Mouse (Mus musculus): ENCODE data around the gene Smim24.

Gene Smim24

DNA sequence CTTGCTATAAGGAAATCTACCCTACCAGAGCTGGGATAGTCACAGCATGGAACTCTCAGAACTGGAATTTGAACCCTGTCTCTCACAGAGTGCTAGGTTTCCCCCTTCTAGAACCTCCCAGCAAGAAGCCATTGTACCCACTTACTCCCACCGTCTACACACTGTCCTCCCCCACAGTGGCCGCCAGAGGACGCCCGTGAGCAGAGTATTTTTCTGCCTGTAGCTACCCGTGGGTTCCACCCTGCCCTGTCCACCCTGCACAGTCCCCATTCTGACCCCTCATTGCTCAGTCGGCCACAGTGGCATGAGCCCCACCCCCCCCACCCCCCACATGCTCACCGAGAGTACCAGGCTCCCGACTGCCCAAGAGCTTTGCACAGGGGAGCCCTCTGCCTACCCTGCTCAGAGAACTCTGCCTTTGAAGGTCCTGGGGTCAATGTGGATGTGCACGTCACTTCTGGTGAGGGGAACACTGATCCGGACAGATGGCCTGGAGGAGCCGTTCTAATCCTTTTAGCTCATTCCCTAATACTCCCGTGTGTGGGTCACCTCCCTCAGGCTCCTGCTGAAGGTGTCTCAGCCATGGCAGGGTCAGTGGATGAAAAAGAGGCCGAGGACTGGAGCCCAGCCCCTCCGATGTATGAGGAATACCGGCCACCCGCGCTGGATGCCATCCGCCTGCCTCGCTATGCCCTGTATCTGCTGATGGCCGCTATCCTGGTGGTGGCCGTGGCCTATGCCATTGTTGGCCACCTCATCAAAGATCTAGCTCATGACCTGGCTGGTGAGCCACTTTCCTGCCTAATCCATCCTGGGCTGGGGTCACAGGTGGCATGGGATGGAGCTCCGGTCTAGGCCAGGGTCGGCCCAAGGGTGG lies 2.8 kb upstream of the Smim24 start:
- DNase-seq (ENCODE audit: extremely low read depth, insufficient read length, low spot score), result no peak

DNA sequence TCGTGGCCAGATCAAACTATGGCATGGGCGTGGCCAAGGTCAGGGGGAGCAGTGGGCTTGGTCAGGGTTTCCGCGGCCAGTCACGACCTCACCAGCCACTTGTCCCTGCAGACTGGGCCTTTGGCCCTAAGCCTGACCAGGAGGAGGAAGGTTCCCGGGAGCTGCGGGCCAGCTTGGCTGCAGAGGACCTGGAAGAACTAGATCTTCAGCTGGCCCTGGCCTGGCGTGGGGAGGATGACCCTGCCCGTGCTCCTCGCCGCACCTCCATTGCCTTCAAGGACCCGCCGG lies 2.2 kb upstream of the Smim24 start:
- DNase-seq (ENCODE audit: extremely low read depth, insufficient read length, low spot score), result no peak

DNA sequence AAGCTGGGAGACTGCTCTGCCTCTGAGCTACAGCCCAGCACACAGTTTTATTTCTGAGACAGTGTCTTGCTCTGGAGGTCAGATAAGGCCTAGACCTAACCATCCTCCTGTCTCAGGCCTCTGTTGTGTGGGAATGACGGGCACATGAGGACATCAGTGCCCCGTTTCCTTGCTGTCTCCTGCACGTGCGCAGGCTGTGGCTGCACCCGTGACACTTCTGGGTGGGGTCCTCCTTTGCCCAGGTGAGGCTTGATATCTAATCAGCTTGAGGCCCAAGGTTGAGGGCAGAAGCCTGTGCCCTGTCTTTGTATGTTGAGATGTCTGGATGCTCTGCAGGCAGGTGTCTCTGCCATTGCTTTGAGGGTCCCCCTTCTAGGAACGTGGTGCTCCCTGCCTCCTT lies 581 bp upstream of the Smim24 start:
- DNase-seq (ENCODE audit: extremely low read depth, insufficient read length, low spot score), result no peak

DNA sequence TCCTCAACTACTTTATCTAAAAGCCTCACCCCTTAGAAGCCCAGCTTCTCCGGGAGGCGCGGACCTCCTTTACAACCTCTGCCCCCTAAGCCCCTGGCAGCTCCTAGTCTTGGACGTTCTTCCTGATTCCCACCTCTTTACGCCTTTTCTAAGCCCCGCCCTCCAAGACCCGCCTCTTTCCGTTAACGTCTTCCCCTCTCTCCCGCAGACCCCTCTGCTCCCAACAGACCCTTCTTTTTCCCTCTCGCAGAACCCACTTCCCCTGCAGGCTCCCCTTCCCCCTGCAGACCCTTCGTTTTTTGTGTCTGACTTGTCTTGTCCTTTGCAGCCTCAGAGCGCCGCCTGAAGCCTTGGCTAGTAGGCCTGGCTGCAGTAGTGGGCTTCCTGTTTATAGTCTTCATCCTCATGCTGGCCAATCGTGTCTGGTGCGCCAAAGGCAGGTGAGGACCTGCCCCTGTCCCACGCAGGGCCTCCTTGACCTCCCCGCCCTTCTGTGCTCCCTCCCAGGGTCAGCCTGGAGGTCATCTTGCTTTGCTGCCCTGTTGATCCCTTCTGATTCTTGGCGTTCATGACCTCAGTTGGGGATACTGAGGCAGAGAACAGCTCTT lies 709 bp downstream of the Smim24 start:
- DNase-seq (ENCODE audit: extremely low read depth, insufficient read length, low spot score), result no peak

DNA sequence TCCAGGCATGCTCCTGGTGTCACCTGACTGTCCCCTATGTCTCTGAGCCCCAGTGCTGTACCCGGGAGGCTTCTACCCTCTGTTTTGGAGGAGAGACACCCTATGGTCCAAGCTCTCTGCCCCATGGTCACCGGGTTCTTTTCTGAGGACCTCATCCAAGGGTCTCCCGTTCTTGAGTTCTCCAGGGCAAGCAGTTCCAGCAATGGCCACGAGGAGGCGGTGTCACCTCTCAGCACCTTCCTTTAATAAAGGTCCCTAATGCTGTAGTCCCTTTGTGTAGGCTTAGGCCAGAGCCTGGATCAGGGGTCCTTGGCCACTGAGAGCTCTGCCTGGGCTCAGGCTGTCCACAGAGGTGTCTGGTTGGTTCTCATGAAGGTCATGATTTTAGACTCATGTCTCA lies 2.3 kb downstream of the Smim24 start:
- no peak for DNase-seq (ENCODE audit: extremely low read depth, insufficient read length, low spot score)

DNA sequence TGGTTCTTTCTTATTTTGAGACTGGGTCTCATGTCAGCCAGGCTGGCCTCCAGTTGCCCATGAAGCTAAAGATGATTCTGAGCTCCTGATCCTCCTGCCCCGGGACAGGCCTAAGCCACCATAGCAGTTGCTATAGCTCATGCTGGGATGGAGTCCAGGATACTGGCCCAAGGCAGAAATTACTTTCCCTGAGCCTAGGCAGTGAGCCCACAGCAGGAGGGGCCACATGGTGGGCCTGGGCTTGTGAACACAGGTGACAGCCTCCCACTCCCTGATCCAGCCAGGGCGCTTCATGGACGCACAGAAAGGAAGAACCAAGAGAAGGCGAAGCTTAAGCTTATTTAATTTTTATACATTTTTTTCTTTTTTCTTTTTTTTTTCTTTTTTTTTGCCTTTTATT lies 3.0 kb downstream of the Smim24 start:
- no peak for DNase-seq (ENCODE audit: extremely low read depth, insufficient read length, low spot score)

DNA sequence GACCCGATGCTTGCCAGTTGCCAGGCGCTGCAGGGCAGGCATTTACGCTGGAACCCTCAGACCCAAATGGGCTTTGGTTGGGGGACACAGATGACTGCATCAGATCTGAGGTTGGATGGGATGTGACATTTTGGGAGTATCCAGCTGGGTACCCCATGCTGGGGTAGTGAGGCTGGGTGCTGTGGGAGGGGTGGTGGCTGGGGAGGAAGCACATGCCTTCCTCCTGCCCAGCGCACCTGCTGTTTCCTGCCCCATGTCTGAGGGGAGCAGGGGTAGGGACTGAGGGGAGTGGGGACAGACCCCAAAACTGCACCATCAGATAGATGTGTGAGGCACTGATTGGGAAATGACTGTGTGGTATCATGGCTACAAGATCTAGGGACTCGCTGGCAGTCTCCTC lies 3.9 kb downstream of the Smim24 start:
- no peak for DNase-seq (ENCODE audit: extremely low read depth, insufficient read length, low spot score)

DNA sequence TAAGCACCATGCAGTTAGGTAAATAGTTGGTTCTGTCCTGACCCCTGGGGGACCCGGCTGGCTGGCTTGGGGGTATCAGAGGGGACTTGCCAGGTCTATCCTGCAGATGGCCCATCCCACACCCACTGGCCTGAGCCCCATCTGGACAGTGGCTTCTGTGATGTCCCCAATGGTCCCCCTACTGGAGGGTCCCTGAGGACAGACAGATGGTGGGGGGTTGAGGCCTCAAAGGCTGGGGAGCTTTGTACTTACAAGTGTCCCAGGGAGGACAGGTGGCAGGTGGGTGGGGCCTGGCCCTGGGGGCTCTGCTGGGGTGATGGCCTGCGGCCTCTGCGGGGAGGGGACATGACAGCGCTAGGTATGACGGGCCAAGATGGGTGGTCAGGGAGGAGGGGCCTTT lies 6.4 kb downstream of the Smim24 start:
- no peak for DNase-seq (ENCODE audit: extremely low read depth, insufficient read length, low spot score)

DNA sequence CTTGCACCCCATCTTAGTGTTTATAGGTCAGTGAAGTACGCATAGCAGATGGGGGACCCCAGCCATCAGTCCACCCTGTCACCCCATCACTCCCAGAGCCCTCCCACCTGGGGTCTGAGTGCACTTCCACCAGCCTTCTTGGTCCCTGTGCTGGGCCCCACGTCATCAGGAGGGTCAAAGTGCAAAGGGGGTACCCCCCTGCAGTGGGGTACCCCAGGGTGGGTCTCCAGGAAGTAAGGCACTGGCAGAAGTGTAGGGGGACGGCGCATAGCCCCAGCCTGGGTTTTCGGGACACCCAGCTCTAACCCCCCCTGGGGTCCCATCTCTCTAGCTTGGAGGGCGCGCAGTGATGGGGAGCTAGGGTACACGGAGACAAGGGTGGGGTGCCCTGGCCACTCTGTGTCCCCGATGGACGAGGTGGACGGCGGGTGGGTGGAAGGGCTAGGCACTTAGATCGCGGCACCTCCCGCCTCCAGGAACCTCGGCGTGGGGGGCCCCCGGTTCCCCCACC lies 7.0 kb downstream of the Smim24 start:
- DNase-seq (ENCODE audit: extremely low read depth, insufficient read length, low spot score), result no peak

DNA sequence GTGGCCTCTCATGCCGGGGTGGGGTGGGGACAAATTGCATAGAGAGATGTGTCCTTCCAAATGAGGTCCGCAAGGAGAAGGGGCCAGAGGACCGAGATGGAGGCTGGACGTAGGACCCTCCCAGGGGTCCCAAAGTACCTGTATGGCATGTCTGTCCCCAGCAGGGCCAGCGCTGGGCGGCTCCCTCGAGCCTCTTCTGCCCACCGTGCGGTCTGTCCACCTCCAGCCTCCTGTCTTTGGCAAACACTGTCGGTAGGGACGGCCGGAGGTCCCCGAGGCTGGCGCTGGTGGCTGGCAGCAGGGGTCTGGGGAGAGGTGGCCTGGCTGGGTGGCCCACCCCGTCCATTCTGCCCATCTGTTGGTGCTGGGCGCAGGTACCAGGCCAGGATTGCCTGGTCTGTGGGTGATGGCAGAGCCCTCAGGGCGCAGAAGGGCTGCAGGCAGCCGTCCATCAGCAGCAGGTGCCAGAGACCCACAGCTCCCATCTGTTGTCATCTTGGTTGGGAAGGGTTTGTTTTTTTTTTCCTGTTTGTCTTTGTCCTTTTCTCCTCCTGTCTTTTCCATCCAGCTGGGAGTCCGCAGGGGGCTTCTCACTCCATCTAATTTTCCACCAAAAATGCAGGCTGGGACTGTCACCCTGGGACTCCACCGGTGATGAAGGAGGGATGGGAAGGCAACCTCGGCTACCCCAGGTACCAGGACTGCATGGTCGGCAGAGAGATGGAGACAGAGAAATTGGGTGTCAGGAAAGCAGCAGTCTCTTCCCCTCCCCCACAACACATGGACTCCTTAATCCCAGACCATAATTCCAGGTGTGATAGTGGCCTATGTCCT lies 7.7 kb downstream of the Smim24 start:
- no peak for DNase-seq (ENCODE audit: extremely low read depth, insufficient read length, low spot score)

DNA sequence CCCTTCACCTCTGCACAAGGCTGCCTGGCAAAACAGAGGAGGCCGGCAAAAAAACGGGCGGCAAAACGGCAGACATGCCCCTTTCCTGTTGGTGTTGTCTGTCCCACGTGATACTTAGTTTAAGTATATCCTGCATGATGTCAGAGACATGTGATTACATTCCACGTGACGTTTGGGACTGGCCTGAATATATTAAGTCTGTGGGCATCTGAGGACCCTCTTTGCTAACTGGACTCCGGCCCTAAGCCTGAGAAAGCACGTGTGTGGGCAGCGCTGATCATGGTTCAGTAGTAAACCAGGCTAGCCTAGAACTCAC lies 8.3 kb downstream of the Smim24 start:
- DNase-seq (ENCODE audit: extremely low read depth, insufficient read length, low spot score), result no peak

DNA sequence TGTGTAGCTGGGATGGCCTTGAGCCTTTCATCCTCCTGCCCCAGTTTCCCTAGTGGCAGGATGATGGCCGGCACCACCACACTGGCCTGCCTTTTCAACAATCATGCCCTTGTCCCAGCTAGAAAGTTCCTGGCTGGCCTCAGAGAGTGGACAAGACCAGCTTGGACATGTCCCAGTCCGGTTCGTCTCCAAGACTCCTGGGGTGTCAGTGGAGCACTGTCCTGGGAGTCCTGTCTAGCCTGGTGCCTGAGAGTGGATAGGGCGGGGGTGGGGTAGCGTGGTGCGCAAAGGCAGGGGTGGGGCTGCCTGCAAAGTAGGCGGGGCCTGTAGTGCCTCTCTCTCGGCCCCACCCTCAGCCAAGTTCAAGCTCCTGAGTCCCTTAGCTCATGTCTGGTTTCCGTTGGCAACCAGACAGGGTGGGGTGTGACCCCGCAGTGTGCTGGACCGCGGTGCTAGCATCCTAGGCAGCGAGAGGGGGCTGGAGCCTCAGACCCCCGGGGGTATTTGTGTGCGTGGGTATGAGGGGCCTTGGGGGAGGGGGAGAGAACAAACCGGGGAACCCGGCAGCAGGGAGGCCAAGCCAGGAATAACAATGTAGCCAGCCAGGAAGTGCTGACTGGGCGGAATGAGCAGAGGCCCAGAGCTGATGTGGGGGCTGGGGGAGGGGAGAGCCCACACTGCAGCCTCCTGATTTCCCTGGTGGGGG lies 8.8 kb downstream of the Smim24 start:
- no peak for DNase-seq (ENCODE audit: extremely low read depth, insufficient read length, low spot score)

DNA sequence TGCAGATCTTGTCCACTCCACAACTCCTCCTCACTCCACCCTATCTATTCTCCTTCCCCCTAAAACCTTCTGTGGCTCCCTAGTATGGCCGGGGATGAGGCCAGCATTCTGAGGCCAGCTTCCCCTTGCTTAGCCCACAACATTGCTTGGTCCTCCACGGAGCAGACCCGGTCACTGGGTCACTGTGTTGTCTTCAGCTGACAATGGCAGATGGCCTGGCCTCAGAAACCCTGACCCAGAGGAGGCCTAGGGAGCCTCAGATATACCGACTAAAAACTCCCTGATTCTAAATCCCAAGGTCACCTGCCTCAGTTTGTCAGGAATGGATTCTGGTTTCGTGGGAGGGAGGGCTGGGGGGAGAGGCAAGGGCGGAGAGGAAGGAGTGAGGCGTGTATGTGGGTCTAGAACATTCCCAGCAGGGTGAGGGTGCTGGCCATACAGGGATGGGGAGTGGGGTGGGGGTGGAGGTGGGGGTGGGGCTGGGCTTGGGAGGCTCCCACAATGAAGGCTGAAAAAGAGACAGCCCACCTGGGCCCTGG lies 9.4 kb downstream of the Smim24 start:
- DNase-seq (ENCODE audit: extremely low read depth, insufficient read length, low spot score), result no peak

DNA sequence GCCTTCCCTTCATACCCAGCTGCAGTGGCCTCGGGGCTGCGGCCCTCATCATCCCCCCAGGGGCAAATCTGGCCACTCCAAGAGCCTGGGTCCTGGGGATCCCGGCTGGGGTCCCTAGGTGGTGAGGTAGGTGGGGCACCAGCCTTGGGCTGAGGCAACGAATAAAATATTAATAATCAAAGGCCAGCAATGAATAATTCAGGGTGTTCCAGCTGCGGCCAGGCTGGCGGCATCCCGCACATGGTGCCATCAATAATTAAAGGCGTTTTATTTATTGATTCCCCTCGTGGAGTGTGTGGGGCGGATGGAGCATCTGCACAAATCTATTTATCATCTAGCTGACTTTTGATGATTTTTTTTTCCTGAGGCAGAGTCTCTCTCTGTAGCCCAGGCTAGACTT lies 10.7 kb downstream of the Smim24 start:
- no peak for DNase-seq (ENCODE audit: extremely low read depth, insufficient read length, low spot score)

DNA sequence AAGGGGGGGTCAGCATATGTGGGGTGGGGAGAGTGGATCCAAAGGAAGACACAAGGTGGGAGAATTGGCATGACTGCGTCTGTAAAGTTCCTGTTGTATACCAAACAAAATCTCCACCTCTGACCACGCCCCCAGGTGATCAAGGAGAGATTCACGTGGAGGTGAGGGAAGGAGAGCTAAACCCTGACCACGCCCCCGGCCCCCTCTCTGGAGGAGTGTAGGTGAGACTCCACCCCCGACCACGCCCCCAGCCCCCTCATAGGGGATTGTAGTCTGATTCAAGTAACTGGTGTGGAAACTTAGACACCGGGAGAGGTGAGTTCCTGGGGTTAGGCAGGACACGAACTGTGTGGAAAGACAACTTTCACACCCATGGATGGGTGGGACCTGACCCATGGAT lies 11.2 kb downstream of the Smim24 start:
- DNase-seq (ENCODE audit: extremely low read depth, insufficient read length, low spot score), result no peak

DNA sequence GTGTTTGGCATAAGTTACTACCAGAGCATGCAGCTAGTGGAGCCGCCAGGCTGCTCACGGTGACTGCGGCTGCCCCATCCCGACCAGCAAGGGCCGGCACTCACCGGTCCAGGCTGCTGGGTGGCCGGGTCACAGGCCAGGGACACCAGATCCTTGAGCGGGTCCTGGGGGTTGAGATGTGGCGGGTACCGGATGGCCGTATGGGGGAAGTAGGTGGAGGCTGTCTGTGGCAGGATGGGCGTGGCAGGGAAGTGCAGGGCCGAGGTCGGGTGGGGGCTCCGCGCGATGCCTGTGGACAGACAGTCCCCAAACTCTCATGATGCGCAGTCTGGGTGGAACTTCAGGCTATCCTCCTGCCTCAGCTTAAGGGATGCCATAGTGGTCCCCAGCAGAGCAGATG lies 11.9 kb downstream of the Smim24 start:
- DNase-seq (ENCODE audit: extremely low read depth, insufficient read length, low spot score), result no peak

DNA sequence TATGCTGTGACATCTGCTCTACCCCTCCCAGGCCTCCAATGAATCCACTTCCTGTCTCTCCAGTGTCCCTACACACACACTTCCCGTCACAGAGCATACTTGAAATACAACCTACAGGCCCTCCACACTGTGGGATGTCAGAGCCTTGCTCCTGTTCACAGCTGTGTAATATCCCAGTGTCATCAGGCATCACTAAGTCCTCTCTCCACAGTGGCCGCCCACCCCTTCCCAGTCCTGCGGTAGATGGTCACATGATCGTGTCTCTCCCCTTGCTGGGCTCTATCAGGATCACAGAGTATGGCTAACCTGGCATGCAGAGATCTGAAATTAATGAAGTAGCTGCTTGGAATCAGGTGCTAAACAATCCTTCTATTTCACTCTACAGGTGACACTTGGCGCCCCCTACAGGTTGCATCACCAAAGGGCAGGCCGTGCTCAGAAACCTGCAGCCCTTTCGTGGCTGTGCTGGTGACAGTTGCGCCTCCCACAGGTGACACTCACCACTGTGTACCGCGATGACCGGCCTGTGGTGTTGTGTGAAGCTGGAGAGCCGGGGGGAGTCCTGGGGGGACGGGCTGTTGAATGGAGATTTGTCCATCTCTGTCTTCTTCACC lies 12.8 kb downstream of the Smim24 start:
- DNase-seq (ENCODE audit: extremely low read depth, insufficient read length, low spot score), result peak; percentile 42

DNA sequence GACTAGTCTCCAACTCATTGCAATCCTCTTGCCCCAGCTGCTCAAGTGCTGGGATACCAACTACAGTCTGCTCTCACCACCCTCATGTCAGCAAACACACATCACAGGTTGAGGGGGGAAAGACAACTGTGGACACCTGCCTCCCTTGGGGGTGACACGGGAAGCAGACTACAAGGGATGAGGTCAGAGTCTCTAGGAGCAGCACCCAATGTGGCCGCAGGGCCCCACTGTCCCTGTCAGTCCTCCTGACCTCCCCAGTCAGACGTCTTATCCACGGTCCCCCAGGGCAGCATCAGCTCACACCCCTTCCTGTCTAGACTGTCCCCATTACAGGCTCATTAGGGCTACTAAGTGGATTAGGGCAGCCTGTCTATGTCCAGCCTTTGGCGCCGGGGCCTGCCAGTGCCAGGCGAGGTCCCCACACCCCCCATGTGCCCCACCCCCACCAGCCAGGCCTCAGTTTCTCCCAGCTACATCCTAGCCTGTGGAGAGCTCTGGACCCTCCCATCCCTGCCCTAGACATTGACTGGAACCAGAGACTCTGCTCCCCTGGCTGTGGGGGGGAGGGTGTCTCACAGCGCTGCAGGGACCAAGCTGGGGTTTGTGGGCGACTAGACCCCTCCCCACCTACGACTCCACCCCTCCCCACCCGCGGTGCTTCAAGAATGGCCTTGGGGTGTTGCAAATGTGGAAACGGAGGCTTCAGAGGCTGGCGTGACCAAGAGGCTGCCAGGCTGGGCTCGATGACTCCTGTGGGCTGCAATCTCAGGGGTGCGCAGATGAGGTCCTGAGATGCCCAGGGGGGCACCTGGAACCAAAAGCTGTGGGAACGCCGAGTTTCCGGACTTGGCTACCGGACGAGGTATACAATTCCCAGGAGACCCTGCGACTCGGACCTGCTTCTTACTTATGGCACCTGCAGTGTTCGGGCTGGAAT lies 13.9 kb downstream of the Smim24 start:
- DNase-seq (ENCODE audit: extremely low read depth, insufficient read length, low spot score), result no peak
